Mouse (Mus musculus): Measurements from ENCODE around the gene AL732309.1. TPM values are rescaled to one million over a fixed set of nuclear protein-coding genes. Genes with fewer than 3 reads are reported as not detected.

The AL732309.1 gene
- total and polyA plus RNA-seq, 3 experiments = 4.8 to 11.5 TPM; not detected in 1

GRCm38 (mm10) chr2:25278928-25279882 is 32.5 kb upstream of the AL732309.1 start:
- H3K79me2 ChIP-seq (ENCODE audit: control insufficient read depth, insufficient read depth, low read length, poor library complexity) = no peaks in the 10 kb centered on the region
- H3K27ac ChIP-seq (ENCODE audit: control insufficient read depth, low read depth, low read length) = no peak overlapping the region
- no peaks in the 10 kb centered on the region for H3K27me3 ChIP-seq (ENCODE audit: control insufficient read depth in 1 of 2, insufficient read depth in 2 of 2, low read length in 2 of 2)
- peak; percentile 91 for DNase-seq (ENCODE audit: low read depth, low spot score)
- H3K4me3 ChIP-seq (ENCODE audit: control insufficient read depth in 1 of 2, insufficient read depth in 1 of 2, low read depth in 2 of 2, low read length in 2 of 2) = no peak overlapping the region
- TF ChIP-seq KAT2A (conservative IDR thresholded peaks at IDR 0.05; ENCODE audit: low read depth, low read length) (no peak), NRF1 (IDR thresholded peaks at IDR 0.05; ENCODE audit: insufficient read depth, low read depth, low read length, poor library complexity, severe bottlenecking) (no peak), TBP (IDR thresholded peaks at IDR 0.05; ENCODE audit: low read depth, low read length) (0 out of 2 replicates have a peak, but pooled peaks have one; percentile 33), ZC3H11A (IDR thresholded peaks at IDR 0.05; ENCODE audit: low read depth, low read length) (peak; percentile 40), MYC (IDR thresholded peaks at IDR 0.05; ENCODE audit: low read depth, low read length) (no peak), HCFC1 (IDR thresholded peaks at IDR 0.05; ENCODE audit: low read depth, low read length) (no peak), CTCF (IDR thresholded peaks at IDR 0.05 in 2 of 3, conservative IDR thresholded peaks at IDR 0.05 in 1 of 3; ENCODE audit: control insufficient read depth in 1 of 3, insufficient read depth in 1 of 3, low read depth in 2 of 3, low read length in 3 of 3, poor library complexity in 1 of 3, severe bottlenecking in 1 of 3) (peak; percentile 81 to 99 (median 82)), ETS1 (IDR thresholded peaks at IDR 0.05; ENCODE audit: low read depth, low read length) (no peak), SMC3 (IDR thresholded peaks at IDR 0.05; ENCODE audit: low read depth, low read length) (peak; percentile 80), JUND (IDR thresholded peaks at IDR 0.05; ENCODE audit: low read depth, low read length) (no peak), ZNF384 (IDR thresholded peaks at IDR 0.05; ENCODE audit: low read depth, low read length) (no peak), GABPA (IDR thresholded peaks at IDR 0.05; ENCODE audit: low read depth, low read length) (no peak), USF2 (IDR thresholded peaks at IDR 0.05; ENCODE audit: borderline replicate concordance in 1 of 2, insufficient read depth in 1 of 2, low read depth in 1 of 2, low read length in 2 of 2) (no peak), MYB (IDR thresholded peaks at IDR 0.05; ENCODE audit: low read depth, low read length) (no peak), GATA1 (IDR thresholded peaks at IDR 0.05; ENCODE audit: low read depth, low read length) (no peak), MAFK (IDR thresholded peaks at IDR 0.05; ENCODE audit: borderline replicate concordance, low read depth, low read length) (no peak), USF1 (IDR thresholded peaks at IDR 0.05; ENCODE audit: low read depth, low read length) (no peak), CHD2 (IDR thresholded peaks at IDR 0.05; ENCODE audit: low read length) (no peak), POLR2AphosphoS5 (IDR thresholded peaks at IDR 0.05; ENCODE audit: borderline replicate concordance, low read depth, low read length) (no peak), ZMIZ1 (IDR thresholded peaks at IDR 0.05; ENCODE audit: low read depth, low read length) (no peak), RCOR1 (IDR thresholded peaks at IDR 0.05; ENCODE audit: low read depth, low read length) (no peak), RAD21 (IDR thresholded peaks at IDR 0.05; ENCODE audit: low read depth, low read length) (peak; percentile 70), UBTF (IDR thresholded peaks at IDR 0.05; ENCODE audit: borderline replicate concordance, insufficient read depth, low read depth, low read length) (no peak), ZKSCAN1 (IDR thresholded peaks at IDR 0.05; ENCODE audit: low read depth, low read length) (no peak), MEF2A (IDR thresholded peaks at IDR 0.05; ENCODE audit: extremely low read depth, insufficient replicate concordance, low read depth, low read length, poor library complexity, severe bottlenecking) (no peak), EP300 (IDR thresholded peaks at IDR 0.05; ENCODE audit: low read depth in 1 of 2, low read length in 2 of 2) (no peak), MAX (IDR thresholded peaks at IDR 0.05; ENCODE audit: low read length) (no peak), POLR2A (IDR thresholded peaks at IDR 0.05; ENCODE audit: control insufficient read depth in 1 of 2, insufficient read depth in 1 of 2, low read depth in 1 of 2, low read length in 2 of 2, poor library complexity in 1 of 2) (no peak), TCF12 (IDR thresholded peaks at IDR 0.05; ENCODE audit: low read depth, low read length) (no peak), TAL1 (IDR thresholded peaks at IDR 0.05; ENCODE audit: low read length) (no peak)
- H3K9me3 ChIP-seq (replicated peaks; ENCODE audit: insufficient read depth, low read length) = no peaks in the 10 kb centered on the region
- no peaks in the 10 kb centered on the region for H3K4me1 ChIP-seq (ENCODE audit: control insufficient read depth in 1 of 2, insufficient read depth in 2 of 2, low read length in 2 of 2)
- peaks cover 0 to 1% of the 10 kb centered on the region in 2 experiments; a peak in 2 of 4 replicates for H3K36me3 ChIP-seq (ENCODE audit: control insufficient read depth in 1 of 2, insufficient read depth in 2 of 2, low read length in 2 of 2)
- H3K9ac ChIP-seq (ENCODE audit: control insufficient read depth, low read depth, low read length, poor library complexity, severe bottlenecking) = no peak overlapping the region
